Mouse (Mus musculus): ENCODE measurements at regions not wholly inside any gene's neighbourhood (a gene's known extent, or its start where the extent isn't known, plus 50 kb on each side); places are given as distances from the start of the nearest gene placed in this dataset.

GRCm38 (mm10) chr17:67506466-67506865 is 126.1 kb downstream of the Lrrc30 start:
- TF ChIP-seq POLR2A (IDR thresholded peaks at IDR 0.05; ENCODE audit: control insufficient read depth, low read depth, low read length) (no peak), CTCF (IDR thresholded peaks at IDR 0.05; ENCODE audit: control insufficient read depth, insufficient read depth, insufficient replicate concordance, low read depth, low read length) (no peak)
